Mouse (Mus musculus) intestine, embryonic 16.5 days (tissue): ENCODE results near the gene Tigd2. TPM values are rescaled to one million over a fixed set of nuclear protein-coding genes. Genes with fewer than 3 reads are reported as not detected.

ENCODE experiments used
- ATAC-seq: fragments of 200-750 bp; cut with Nextera tagmentation; 2 replicates; pipeline ENCODE4 v1.8.0; 2017; ENCODE audit warnings: moderate TSS enrichment, moderate library complexity
- H3K27ac ChIP-seq: fragments of 300-500 bp; sonication (generic); 2 replicates; pipeline ENCODE4 v1.5.1; 2014; ENCODE audit warnings: mild to moderate bottlenecking, low read length
- H3K27me3 ChIP-seq: fragments of 300-500 bp; sonication (generic); replicated peaks from 2 replicates; pipeline ENCODE4 v1.6.1; 2014; ENCODE audit warnings: low read length, control low read depth, mixed read lengths; ENCODE audit not compliant: control insufficient read depth, insufficient read depth
- H3K36me3 ChIP-seq: fragments of 300-500 bp; sonication (generic); 2 replicates; pipeline ENCODE4 v1.6.1; 2014; ENCODE audit warnings: low read length, control low read depth; ENCODE audit not compliant: control insufficient read depth, insufficient read depth
- H3K4me1 ChIP-seq: fragments of 300-500 bp; sonication (generic); 2 replicates; pipeline ENCODE4 v1.6.1; 2014; ENCODE audit warnings: low read length, control low read depth, mixed read lengths; ENCODE audit not compliant: control insufficient read depth, insufficient read depth
- H3K4me2 ChIP-seq: fragments of 300-500 bp; sonication (generic); 2 replicates; pipeline ENCODE4 v1.6.1; 2014; ENCODE audit warnings: low read depth, low read length, control low read depth
- H3K4me3 ChIP-seq: fragments of 300-500 bp; sonication (generic); 2 replicates; pipeline ENCODE4 v1.5.1; 2014; ENCODE audit warnings: mild to moderate bottlenecking, low read length
- H3K9ac ChIP-seq: fragments of 300-500 bp; sonication (generic); 2 replicates; pipeline ENCODE4 v1.6.1; 2014; ENCODE audit warnings: low read depth, low read length
- H3K9me3 ChIP-seq: fragments of 300-500 bp; sonication (generic); 2 replicates; pipeline ENCODE4 v1.6.1; 2016; ENCODE audit warnings: low read length, control low read depth; ENCODE audit not compliant: control insufficient read depth
- WGBS: fragments of 180-500 bp; shearing (Covaris S2); extraction: QIAGEN DNeasy Blood & Tissue Kit; methylation state at CpG from one replicate; pipeline ENCODE4 v1.1.7; 2014; 5-methylcytosine and 5-hydroxymethylcytosine counted together
- polyA plus RNA-seq: library from polyadenylated mRNA; unstranded; fragments of >200 nt; fragmentation: Nextera tagmentation; extraction: Ambion mirVana; gene quantifications from 2 replicates; pipeline ENCODE4 v1.2.1, GENCODE M21; 2015

The Tigd2 gene
- polyA plus RNA-seq, 1 experiment from 2014 or later = 12.3 TPM

- Histone ChIP-seq H3K27me3 (no peaks in the 10 kb centered on the region), H3K4me3 (no peak overlapping the region), H3K9ac (no peak overlapping the region), H3K27ac (no peak overlapping the region), H3K36me3 (no peaks in the 10 kb centered on the region), H3K9me3 (no peaks in the 10 kb centered on the region), H3K4me2 (no peak overlapping the region), H3K4me1 (no peaks in the 10 kb centered on the region)
- no peak for ATAC-seq
These were observed 24.5 kb downstream of the Tigd2 start for GRCm38 (mm10) chr6:59233191-59233590.

GRCm38 (mm10) chr6:59233651-59234050 is 25.0 kb downstream of the Tigd2 start:
- Histone ChIP-seq H3K9ac (no peak overlapping the region), H3K4me3 (no peak overlapping the region), H3K27me3 (no peaks in the 10 kb centered on the region), H3K4me2 (no peak overlapping the region), H3K4me1 (no peaks in the 10 kb centered on the region), H3K27ac (no peak overlapping the region), H3K36me3 (no peaks in the 10 kb centered on the region), H3K9me3 (no peaks in the 10 kb centered on the region)
- ATAC-seq = no peak

GRCm38 (mm10) chr6:59249675-59250074 is 41.0 kb downstream of the Tigd2 start:
- Histone ChIP-seq H3K27me3 (no peaks in the 10 kb centered on the region), H3K9ac (no peak overlapping the region), H3K4me3 (no peak overlapping the region), H3K36me3 (no peaks in the 10 kb centered on the region), H3K4me2 (no peak overlapping the region), H3K4me1 (no peaks in the 10 kb centered on the region), H3K27ac (no peak overlapping the region), H3K9me3 (no peaks in the 10 kb centered on the region)
- WGBS = 29% methylated on average over 2 of the region's 2 CpGs
- ATAC-seq = no peak

- ATAC-seq = no peak
These were observed 41.9 kb downstream of the Tigd2 start for GRCm38 (mm10) chr6:59250536-59250935.

GRCm38 (mm10) chr6:59255909-59256308 is 47.2 kb downstream of the Tigd2 start:
- no peaks in the 10 kb centered on the region for H3K27me3 ChIP-seq
- no peak for ATAC-seq
- WGBS = 65% methylated on average over 1 of the region's 1 CpGs
- no peaks in the 10 kb centered on the region for H3K4me1 ChIP-seq
- no peaks in the 10 kb centered on the region for H3K36me3 ChIP-seq
- H3K4me2 ChIP-seq = no peak overlapping the region
- no peak overlapping the region for H3K4me3 ChIP-seq
- no peak overlapping the region for H3K27ac ChIP-seq
- H3K9ac ChIP-seq = no peak overlapping the region
- no peaks in the 10 kb centered on the region for H3K9me3 ChIP-seq

More at GRCm38 (mm10) chr6:59250536-59250935, 41.9 kb downstream of the Tigd2 start:
- Histone ChIP-seq H3K9ac (no peak overlapping the region), H3K4me2 (no peak overlapping the region), H3K4me3 (no peak overlapping the region), H3K36me3 (no peaks in the 10 kb centered on the region), H3K9me3 (no peaks in the 10 kb centered on the region), H3K27me3 (no peaks in the 10 kb centered on the region), H3K4me1 (no peaks in the 10 kb centered on the region), H3K27ac (no peak overlapping the region)

Other genes with a start within 250 kb of the Tigd2 start
- gene Fam13a, start 184.3 kb upstream of the Tigd2 start, polyA plus RNA-seq = 16.1 and 16.8 TPM in 2 replicates
- gene Gprin3, start 217.4 kb downstream of the Tigd2 start, polyA plus RNA-seq = 6.1 and 6.4 TPM in 2 replicates